Mouse (Mus musculus) hindbrain, embryonic 12.5 days (tissue): ENCODE measurements at regions not wholly inside any gene's neighbourhood (a gene's known extent, or its start where the extent isn't known, plus 50 kb on each side); places are given as distances from the start of the nearest gene placed in this dataset.

ENCODE experiments used
- ATAC-seq: fragments of 200-750 bp; cut with Nextera tagmentation; 2 replicates; pipeline ENCODE4 v1.8.0; 2017; ENCODE audit warnings: moderate TSS enrichment; ENCODE audit not compliant: low FRiP score
- H3K27ac ChIP-seq: fragments of 300-500 bp; sonication (generic); 2 replicates; pipeline ENCODE4 v1.5.1; 2016; ENCODE audit warnings: mild to moderate bottlenecking
- H3K27me3 ChIP-seq: fragments of 300-500 bp; sonication (generic); 2 replicates; pipeline ENCODE4 v1.6.1; 2016; ENCODE audit warnings: mild to moderate bottlenecking
- H3K36me3 ChIP-seq: fragments of 300-500 bp; sonication (generic); 2 replicates; pipeline ENCODE4 v1.6.1; 2016; ENCODE audit warnings: mild to moderate bottlenecking
- H3K4me1 ChIP-seq: fragments of 300-500 bp; sonication (generic); 2 replicates; pipeline ENCODE4 v1.6.1; 2016
- H3K4me2 ChIP-seq: fragments of 300-500 bp; sonication (generic); replicated peaks from 2 replicates; pipeline ENCODE4 v1.6.1; 2016; ENCODE audit warnings: mild to moderate bottlenecking
- H3K4me3 ChIP-seq: fragments of 300-500 bp; sonication (generic); 2 replicates; pipeline ENCODE4 v1.5.1; 2016; ENCODE audit warnings: mild to moderate bottlenecking
- H3K9ac ChIP-seq: fragments of 300-500 bp; sonication (generic); 2 replicates; pipeline ENCODE4 v1.6.1; 2016; ENCODE audit warnings: mild to moderate bottlenecking, moderate library complexity
- H3K9me3 ChIP-seq: fragments of 300-500 bp; sonication (generic); replicated peaks from 2 replicates; pipeline ENCODE4 v1.6.1; 2016; ENCODE audit warnings: mild to moderate bottlenecking
- WGBS: fragments of 180-500 bp; shearing (Covaris S2); methylation state at CpG from one replicate; pipeline ENCODE4 v1.1.7; 2016; 5-methylcytosine and 5-hydroxymethylcytosine counted together
- microRNA counts: library from miRNA; unstranded; fragments of <30 nt; microRNA quantifications from one replicate; lab custom pipeline; 2017
- microRNA-seq: library from miRNA; unstranded; fragments of <30 nt; microRNA quantifications from one replicate; pipeline ENCODE4, GENCODE M21; 2017

DNA sequence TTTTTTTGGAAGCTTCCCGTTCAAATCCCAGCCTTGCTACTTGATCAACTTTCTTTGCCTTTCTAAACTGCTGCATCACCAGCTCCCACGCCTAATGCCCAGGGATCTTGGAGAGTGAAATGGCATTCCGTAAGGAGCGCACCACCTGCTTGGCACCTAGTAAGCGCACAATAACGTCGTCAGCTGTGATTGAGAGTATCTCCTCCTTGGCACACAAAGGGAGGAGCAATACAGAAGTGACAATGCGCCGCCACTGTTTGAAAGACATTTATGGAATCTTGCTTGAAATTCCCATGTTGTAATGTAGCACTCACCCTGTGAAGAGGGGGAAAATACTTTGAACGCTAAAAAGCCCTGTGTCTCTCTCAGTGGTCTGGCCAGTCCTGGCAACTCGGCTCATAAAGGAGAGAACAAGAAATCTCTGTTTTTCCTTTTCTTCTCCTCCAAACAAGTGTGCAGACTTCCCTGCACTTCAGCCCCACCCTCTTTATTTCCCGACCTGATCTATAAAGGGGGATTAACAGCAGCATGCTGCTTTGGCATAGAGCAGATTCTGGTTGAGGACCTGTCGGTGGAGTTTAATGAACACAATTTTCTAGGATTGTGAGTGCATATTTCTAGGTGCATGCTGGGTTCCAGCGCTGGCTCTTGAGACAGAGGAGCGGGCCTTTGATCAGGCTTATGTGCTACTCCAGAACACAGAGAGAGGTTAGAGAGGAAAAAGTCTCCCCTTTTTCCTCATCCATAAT, 155.7 kb upstream of the Tmem161b start:
- no peak overlapping the region for H3K4me2 ChIP-seq
- no peaks in the 10 kb centered on the region for H3K36me3 ChIP-seq
- WGBS = 44% methylated on average over 15 of the region's 15 CpGs
- H3K4me1 ChIP-seq = peaks cover 36% of the 10 kb centered on the region
- no peak overlapping the region for H3K4me3 ChIP-seq
- no peak overlapping the region for H3K9ac ChIP-seq
- H3K9me3 ChIP-seq = no peaks in the 10 kb centered on the region
- peak overlapping the region; percentile 85 for H3K27ac ChIP-seq
- H3K27me3 ChIP-seq = no peaks in the 10 kb centered on the region
- ATAC-seq = peak; percentile 23; the same call in 1 of the 2 replicates

DNA sequence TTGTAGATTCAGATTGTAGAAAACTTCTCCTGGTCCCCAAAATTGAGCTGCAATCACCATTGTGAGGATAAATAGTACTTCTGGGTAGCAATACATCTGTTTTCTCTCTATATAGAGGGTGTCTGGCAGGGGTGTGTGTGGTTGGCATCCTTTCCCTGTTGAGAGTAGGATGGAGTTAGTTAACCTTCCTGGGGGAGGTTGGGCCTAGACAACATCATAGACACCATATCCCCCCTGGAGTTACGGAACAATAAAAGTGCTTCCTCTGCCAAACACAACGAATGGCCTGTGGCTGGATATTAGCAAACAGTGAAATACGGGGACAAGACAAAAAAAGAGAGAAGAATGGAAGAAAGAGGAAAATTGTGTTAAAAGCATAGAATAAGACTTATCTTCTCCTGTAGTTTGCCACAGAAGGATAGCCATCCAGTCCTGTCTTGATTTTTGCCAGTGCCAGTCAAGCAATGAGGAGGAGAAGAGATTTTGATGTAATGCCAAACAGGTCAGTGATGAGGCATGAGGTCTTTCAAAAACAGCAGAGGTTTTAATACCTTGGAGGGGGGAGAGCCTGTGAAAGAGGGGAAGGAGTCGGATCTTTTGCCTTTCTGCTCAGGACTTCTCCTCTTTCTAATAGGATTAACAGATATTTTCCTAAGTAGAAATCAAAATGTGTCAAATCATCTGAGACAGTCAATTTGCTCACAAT, 155.0 kb upstream of the Tmem161b start:
- Histone ChIP-seq H3K4me2 (no peak overlapping the region), H3K27ac (peak overlapping the region; percentile 85), H3K4me3 (no peak overlapping the region), H3K9ac (no peak overlapping the region), H3K9me3 (no peaks in the 10 kb centered on the region), H3K4me1 (peaks cover 30% of the 10 kb centered on the region), H3K27me3 (no peaks in the 10 kb centered on the region), H3K36me3 (no peaks in the 10 kb centered on the region)
- 40% methylated on average over 4 of the region's 4 CpGs for WGBS
- ATAC-seq = no peak

DNA sequence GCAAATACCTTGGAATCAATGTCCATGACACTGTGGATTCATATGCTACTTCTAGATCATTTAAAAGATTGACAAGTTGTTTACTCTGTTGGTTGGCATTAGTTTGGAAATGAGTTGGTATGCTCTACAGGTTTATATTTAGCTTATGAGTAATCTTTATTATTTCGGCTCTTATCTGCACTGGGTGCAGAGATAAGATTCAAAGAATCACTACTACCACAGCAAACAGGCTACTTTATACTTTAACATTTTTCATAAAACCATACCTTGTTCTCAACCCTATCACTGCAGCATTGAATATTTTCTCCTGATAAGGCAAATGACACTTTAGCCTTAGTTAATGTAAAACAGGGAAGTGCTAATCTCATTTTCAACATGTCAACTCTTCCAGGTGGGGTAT, 153.7 kb upstream of the Tmem161b start:
- Histone ChIP-seq H3K9ac (no peak overlapping the region), H3K36me3 (no peaks in the 10 kb centered on the region), H3K27me3 (no peaks in the 10 kb centered on the region), H3K4me1 (peaks cover 24% of the 10 kb centered on the region), H3K4me2 (no peak overlapping the region), H3K4me3 (no peak overlapping the region), H3K9me3 (no peaks in the 10 kb centered on the region), H3K27ac (no peak overlapping the region)
- no peak for ATAC-seq
- 97% methylated on average over 1 of the region's 1 CpGs for WGBS

MicroRNAs encoded in the stretch of these regions (microRNA counts, 519-probe panel; counts per million panel counts)
- 7,333 counts per million, percentile 100 among the panel's probes with 10 or more counts for microRNA mmu-miR-9 (lab: Ali Mortazavi, UCI)

Small RNAs in the stretch of these regions (microRNA-seq; reads per million reads assigned to microRNA genes)
- gene Mir9-2 = 1.9 reads per million
